Mouse (Mus musculus) limb, embryonic 14.5 days (tissue): ENCODE measurements at regions not wholly inside any gene's neighbourhood (a gene's known extent, or its start where the extent isn't known, plus 50 kb on each side); places are given as distances from the start of the nearest gene placed in this dataset.

ENCODE experiments used
- ATAC-seq: fragments of 200-750 bp; cut with Nextera tagmentation; 2 replicates; pipeline ENCODE4 v1.8.0; 2017; ENCODE audit warnings: low read depth, moderate number of reproducible peaks, moderate TSS enrichment; ENCODE audit not compliant: low FRiP score
- DNase-seq: peaks from one replicate; pipeline ENCODE4 v3.0.0-alpha.2; 2015; ENCODE audit warnings: low spot score
- H3K27ac ChIP-seq: fragments of 300-500 bp; sonication (generic); replicated peaks from 2 replicates; pipeline ENCODE4 v1.5.1; 2014; ENCODE audit warnings: low read depth, mild to moderate bottlenecking, low read length, moderate library complexity, mixed read lengths
- H3K27me3 ChIP-seq: fragments of 300-500 bp; sonication (generic); 2 replicates; pipeline ENCODE4 v1.6.1; 2014; ENCODE audit warnings: low read length, mixed read lengths; ENCODE audit not compliant: control insufficient read depth, insufficient read depth
- H3K36me3 ChIP-seq: fragments of 300-500 bp; sonication (generic); 2 replicates; pipeline ENCODE4 v1.6.1; 2014; ENCODE audit warnings: mild to moderate bottlenecking, low read length, moderate library complexity, mixed read lengths; ENCODE audit not compliant: control insufficient read depth, insufficient read depth
- H3K4me1 ChIP-seq: fragments of 300-500 bp; sonication (generic); 2 replicates; pipeline ENCODE4 v1.6.1; 2014; ENCODE audit warnings: antibody characterized with exemption, low read length, mixed read lengths; ENCODE audit not compliant: control insufficient read depth, insufficient read depth
- H3K4me2 ChIP-seq: fragments of 300-500 bp; sonication (generic); replicated peaks from 2 replicates; pipeline ENCODE4 v1.6.1; 2014; ENCODE audit warnings: low read depth, mild to moderate bottlenecking, low read length, moderate library complexity; ENCODE audit not compliant: severe bottlenecking
- H3K4me3 ChIP-seq: fragments of 300-500 bp; sonication (generic); replicated peaks from 2 replicates; pipeline ENCODE4 v1.5.1; 2014; ENCODE audit warnings: low read length
- H3K9ac ChIP-seq: fragments of 300-500 bp; sonication (generic); 2 replicates; pipeline ENCODE4 v1.6.1; 2014; ENCODE audit warnings: mild to moderate bottlenecking, low read depth, low read length, moderate library complexity; ENCODE audit not compliant: severe bottlenecking
- H3K9me3 ChIP-seq: fragments of 300-500 bp; sonication (generic); 2 replicates; pipeline ENCODE4 v1.6.1; 2016; ENCODE audit warnings: low read length; ENCODE audit not compliant: control insufficient read depth
- POLR2A ChIP-seq: fragments of 200-500 bp; IDR thresholded peaks from 2 replicates; pipeline ENCODE4 v1.8.0; 2012; ENCODE audit warnings: inconsistent platforms, mild to moderate bottlenecking, moderate library complexity, borderline replicate concordance; ENCODE audit not compliant: insufficient read depth, insufficient read length; ENCODE audit errors: extremely low read depth
- WGBS: fragments of 180-500 bp; shearing (Covaris S2); extraction: QIAGEN DNeasy Blood & Tissue Kit; methylation state at CpG from one replicate; pipeline ENCODE4 v1.1.7; 2014; 5-methylcytosine and 5-hydroxymethylcytosine counted together

DNA sequence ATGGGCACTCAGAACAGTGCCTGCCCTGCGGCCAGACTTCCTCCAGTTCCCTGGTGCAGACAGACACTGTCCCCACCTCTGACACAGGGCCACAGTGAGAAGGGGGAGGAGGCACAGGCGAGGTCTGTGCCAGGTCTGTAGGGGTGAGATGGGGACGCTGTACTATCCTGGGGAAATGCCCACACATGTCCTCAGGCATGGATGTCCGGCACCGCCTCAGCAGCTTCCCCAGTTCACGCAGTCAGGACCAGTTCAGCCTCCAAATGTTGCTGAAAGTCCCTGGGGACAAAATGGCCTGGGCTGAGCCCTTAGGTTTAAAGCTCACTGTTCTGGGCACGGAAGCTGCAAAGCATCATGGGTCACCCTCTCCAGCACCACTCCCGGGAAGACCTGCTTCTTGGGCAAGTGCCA is 78.4 kb upstream of the Ptpn1 start:
- no peaks in the 10 kb centered on the region for H3K36me3 ChIP-seq
- no peak overlapping the region for H3K27ac ChIP-seq
- H3K27me3 ChIP-seq: no peaks in the 10 kb centered on the region
- no peak overlapping the region for H3K4me2 ChIP-seq
- no peak overlapping the region for H3K4me3 ChIP-seq
- ATAC-seq (no peak), DNase-seq (no peak)
- TF ChIP-seq POLR2A: no peak
- no peak overlapping the region for H3K9ac ChIP-seq
- peaks cover 18% of the 10 kb centered on the region for H3K4me1 ChIP-seq
- no peaks in the 10 kb centered on the region for H3K9me3 ChIP-seq
- 70% methylated on average over 8 of the region's 8 CpGs for WGBS

DNA sequence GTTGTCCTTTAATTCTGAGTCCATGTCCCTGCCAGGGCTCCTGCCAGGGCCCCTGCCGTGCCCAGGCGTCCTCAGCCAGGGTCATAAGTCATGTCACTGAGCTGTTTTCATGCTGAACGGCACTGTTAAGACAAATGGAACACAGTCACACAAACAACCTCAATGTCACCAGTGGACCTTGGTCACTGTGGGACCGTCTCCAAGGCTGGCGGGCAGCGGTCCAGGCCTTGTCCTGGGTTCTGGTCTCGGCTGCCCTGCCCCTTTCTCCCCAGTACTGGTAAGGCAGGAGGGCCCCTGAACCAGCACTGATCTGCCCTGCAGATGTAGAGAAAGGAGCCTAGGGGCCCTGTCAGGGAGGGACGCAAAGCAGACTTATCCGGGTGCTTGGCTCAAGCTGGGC is 79.3 kb upstream of the Ptpn1 start:
- no peaks in the 10 kb centered on the region for H3K9me3 ChIP-seq
- DNase-seq (no peak), ATAC-seq (no peak)
- H3K9ac ChIP-seq: no peak overlapping the region
- H3K36me3 ChIP-seq: no peaks in the 10 kb centered on the region
- no peak overlapping the region for H3K27ac ChIP-seq
- H3K4me2 ChIP-seq: no peak overlapping the region
- no peak overlapping the region for H3K4me3 ChIP-seq
- H3K4me1 ChIP-seq: peaks cover 18% of the 10 kb centered on the region
- 74% methylated on average over 9 of the region's 9 CpGs for WGBS
- no peak for TF ChIP-seq POLR2A
- H3K27me3 ChIP-seq: no peaks in the 10 kb centered on the region

- Histone ChIP-seq H3K27ac (no peak overlapping the region), H3K27me3 (no peaks in the 10 kb centered on the region), H3K4me1 (peaks cover 13% of the 10 kb centered on the region; the same call in 1 of the 2 replicates), H3K4me2 (no peak overlapping the region), H3K9ac (no peak overlapping the region), H3K9me3 (no peaks in the 10 kb centered on the region), H3K36me3 (no peaks in the 10 kb centered on the region), H3K4me3 (no peak overlapping the region)
- ATAC-seq (no peak), DNase-seq (no peak)
- no peak for TF ChIP-seq POLR2A
- 31% methylated on average over 11 of the region's 11 CpGs for WGBS
These were observed 80.5 kb upstream of the Ptpn1 start for GRCm38 (mm10) chr2:167851216-167851896.

GRCm38 (mm10) chr2:167849999-167850552 is 81.8 kb upstream of the Ptpn1 start:
- H3K36me3 ChIP-seq: no peaks in the 10 kb centered on the region
- ATAC-seq (no peak), DNase-seq (no peak)
- H3K27ac ChIP-seq: no peak overlapping the region
- 73% methylated on average over 10 of the region's 10 CpGs for WGBS
- peaks cover 7% of the 10 kb centered on the region; the same call in 1 of the 2 replicates for H3K4me1 ChIP-seq
- no peaks in the 10 kb centered on the region for H3K9me3 ChIP-seq
- H3K4me3 ChIP-seq: no peak overlapping the region
- TF ChIP-seq POLR2A: no peak
- H3K9ac ChIP-seq: no peak overlapping the region
- H3K4me2 ChIP-seq: no peak overlapping the region
- no peaks in the 10 kb centered on the region for H3K27me3 ChIP-seq

DNA sequence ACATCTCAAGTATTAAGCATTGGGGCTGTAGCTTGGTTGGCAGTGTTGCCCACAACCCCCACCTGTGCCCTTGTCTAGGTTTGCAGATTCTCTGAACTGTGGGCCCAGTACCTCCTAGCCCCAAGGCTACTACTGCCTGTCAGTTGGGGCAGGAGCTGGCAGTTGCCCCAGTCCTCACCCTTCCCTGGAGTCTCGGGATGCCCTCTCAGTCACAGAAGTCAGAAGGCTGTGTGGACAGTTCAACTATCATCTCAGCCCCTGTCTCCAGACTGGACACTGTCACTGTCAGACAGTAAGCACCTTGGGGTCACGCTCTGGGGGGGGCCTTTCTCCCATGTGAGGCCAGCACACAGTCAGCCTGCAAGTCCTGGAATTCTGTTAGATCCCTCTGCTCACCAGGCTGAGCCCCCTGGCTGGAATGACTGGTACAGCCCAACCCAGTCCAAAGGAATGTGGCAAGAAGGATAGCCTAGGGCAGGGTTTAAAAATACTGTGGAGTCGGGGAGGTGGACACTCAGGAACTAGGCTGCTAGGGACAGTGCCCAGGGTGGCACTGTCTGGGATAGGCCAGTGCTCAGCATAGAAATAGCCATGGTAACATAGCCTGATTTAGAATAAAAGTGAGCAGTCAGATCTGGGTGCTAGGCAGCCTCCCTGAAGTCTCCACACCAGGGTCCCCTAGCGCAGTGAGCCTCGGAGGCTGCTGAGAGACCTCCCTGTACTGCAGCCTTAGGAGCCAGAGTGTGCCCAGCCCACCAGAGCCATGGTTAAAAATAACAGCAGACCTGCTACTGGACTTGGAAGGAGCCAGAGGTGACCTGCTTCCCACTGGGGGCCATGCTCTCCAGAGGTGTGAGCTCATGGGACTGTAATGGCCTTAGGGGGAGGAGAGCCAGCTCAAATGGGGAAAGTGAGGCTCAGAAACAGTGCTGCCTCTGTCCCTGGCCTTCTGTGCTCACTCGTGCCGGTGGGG is 83.1 kb upstream of the Ptpn1 start:
- no peak overlapping the region for H3K27ac ChIP-seq

More for the DNA sequence above, 83.1 kb upstream of the Ptpn1 start:
- 69% methylated on average over 7 of the region's 7 CpGs for WGBS
- DNase-seq: no peak
- Histone ChIP-seq H3K36me3 (no peaks in the 10 kb centered on the region), H3K4me2 (no peak overlapping the region), H3K9me3 (no peaks in the 10 kb centered on the region), H3K4me1 (peaks cover 7% of the 10 kb centered on the region; the same call in 1 of the 2 replicates), H3K4me3 (no peak overlapping the region), H3K27me3 (no peaks in the 10 kb centered on the region), H3K9ac (no peak overlapping the region)
- no peak for ATAC-seq
- TF ChIP-seq POLR2A: no peak
